Mouse (Mus musculus) bone marrow, adult 2 months (tissue): ENCODE results near the gene Yif1a. TPM values are rescaled to one million over a fixed set of nuclear protein-coding genes. Genes with fewer than 3 reads are reported as not detected.

Experiments
- H3K27ac ChIP-seq: fragments of 200-500 bp; 2 replicates; pipeline ENCODE4 v1.5.1; 2012; ENCODE audit warnings: low read depth, mild to moderate bottlenecking, control low read depth, inconsistent platforms, low read length; ENCODE audit not compliant: control insufficient read depth, poor library complexity, insufficient read depth
- H3K4me1 ChIP-seq: fragments of 200-500 bp; 2 replicates; pipeline ENCODE4 v1.6.1; 2011; ENCODE audit warnings: low read length; ENCODE audit not compliant: control insufficient read depth, insufficient read depth
- H3K4me3 ChIP-seq: fragments of 200-500 bp; replicated peaks from 2 replicates; pipeline ENCODE3; 2011; ENCODE audit warnings: mild to moderate bottlenecking, low read depth, low read length, control low read depth; ENCODE audit not compliant: control insufficient read depth
- CTCF ChIP-seq: fragments of 200-500 bp; IDR thresholded peaks from 2 replicates; pipeline ENCODE4 v1.5.1; 2011; ENCODE audit warnings: low read length, control low read depth; ENCODE audit not compliant: control insufficient read depth, insufficient read depth
- POLR2A ChIP-seq: fragments of 200-500 bp; IDR thresholded peaks from 2 replicates; pipeline ENCODE4 v1.6.1; 2011; ENCODE audit warnings: low read depth, mild to moderate bottlenecking, control low read depth, low read length, borderline replicate concordance; ENCODE audit not compliant: control insufficient read depth
- WGBS: fragments of 180-500 bp; shearing (Covaris S2); methylation state at CpG from one replicate; pipeline ENCODE4 v1.1.7; 2018; 5-methylcytosine and 5-hydroxymethylcytosine counted together
- polyA plus RNA-seq: library from polyadenylated mRNA; stranded (reverse); fragments of >200 nt; gene quantifications from 2 replicates; pipeline ENCODE4 v1.2.4, GENCODE M21; 2011; ENCODE audit warnings: low replicate concordance; ENCODE audit not compliant: missing spikeins, insufficient read depth, insufficient read length

Yif1a gene
- polyA plus RNA-seq, 1 experiment: 15.0 TPM

DNA sequence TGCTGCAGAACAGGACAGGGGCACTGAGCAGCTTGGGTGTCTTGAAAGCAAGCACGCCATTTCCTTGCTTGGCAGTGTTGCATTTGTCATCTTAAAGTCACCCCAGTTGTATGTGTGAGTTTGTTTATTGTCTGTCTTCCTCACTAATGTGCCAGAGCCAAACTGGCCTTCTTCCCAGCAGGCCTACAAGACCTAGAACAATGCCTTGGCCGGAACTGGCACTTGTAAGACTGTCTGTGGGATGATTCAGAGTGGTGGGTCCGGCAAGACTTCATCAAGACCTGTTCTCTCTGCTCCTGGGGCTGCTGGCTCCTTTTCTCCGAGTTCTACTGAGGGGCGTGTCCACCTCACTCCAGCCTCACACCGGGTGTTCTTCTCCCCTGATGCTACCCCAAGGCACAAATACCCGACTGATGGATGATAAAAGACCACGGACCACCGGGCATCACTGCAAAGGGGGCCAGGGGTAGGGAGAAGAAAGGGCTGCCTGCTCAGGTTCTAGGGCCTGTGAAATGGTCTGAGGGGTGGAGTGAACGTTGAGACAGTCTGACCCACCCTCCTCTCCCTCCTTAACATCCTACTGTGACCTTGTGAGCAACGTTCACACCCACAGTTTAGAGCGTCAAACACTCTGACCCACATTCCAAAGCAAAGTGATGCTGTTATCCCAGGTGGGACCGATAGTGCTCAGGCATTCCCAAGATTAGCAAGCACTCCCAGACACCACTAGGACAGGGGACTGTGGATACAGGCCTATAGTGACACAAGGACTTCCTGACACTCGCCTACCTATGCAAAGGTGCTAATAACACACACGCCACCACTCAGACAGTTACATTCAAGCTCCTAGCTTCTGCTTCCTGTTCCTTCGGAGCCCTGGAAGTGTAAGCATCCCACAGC, 30.2 kb upstream of the Yif1a start:
- WGBS: 67% methylated on average over 16 of the region's 16 CpGs
- Histone ChIP-seq H3K4me3 (no peak overlapping the region), H3K27ac (no peak overlapping the region), H3K4me1 (no peaks in the 10 kb centered on the region)
- no peak for TF ChIP-seq CTCF
- TF ChIP-seq POLR2A: no peak

DNA sequence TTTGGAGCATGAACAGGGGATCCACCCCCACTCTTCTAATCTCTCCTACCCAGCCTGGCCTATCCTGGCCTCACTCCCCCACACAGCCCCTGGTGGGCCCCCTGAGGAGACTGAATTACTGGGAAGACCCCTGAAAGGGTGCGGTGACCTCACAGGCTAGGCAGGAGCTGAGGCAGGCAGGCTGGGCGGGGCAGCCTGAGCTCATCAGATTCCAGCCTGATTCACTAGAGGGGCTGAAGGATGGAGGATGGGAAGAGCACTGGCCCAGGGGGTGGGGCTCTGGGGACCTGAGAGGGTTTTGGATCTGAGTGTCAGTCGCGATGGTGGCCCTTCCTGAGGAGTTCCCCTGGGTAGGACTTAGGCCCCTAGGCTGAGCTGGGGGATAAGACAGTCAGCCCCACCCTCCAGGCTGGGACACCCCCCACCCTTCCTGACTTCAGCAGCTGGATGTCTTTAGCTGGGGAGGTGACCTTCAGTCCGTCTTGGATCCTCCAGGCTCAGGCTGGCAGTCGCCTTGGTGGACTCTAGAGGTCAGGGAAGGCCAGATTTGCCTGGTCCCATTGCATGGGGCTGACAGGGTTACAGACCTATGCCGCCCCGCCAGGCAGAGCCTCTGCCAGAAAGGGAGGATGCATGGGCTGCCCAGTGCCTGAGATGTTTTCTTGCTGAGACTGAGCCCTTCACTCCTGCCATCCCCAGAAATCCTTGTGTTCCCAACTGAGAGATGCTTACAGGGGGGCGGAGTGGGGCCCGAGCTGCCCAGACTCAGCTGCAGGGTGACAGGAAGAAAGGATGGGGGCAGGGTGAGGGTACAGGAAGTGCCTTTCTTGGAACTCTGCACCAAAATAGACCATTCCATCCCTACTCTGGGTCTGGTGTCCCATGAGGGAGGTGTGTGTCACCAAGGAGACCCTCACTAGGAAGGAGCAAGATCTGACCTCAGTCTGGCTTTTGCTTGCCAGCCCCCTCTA, 29.3 kb upstream of the Yif1a start:
- Histone ChIP-seq H3K4me3 (no peak overlapping the region), H3K27ac (no peak overlapping the region), H3K4me1 (no peaks in the 10 kb centered on the region)
- TF ChIP-seq POLR2A (no peak), CTCF (no peak)
- 49% methylated on average over 10 of the region's 10 CpGs for WGBS

DNA sequence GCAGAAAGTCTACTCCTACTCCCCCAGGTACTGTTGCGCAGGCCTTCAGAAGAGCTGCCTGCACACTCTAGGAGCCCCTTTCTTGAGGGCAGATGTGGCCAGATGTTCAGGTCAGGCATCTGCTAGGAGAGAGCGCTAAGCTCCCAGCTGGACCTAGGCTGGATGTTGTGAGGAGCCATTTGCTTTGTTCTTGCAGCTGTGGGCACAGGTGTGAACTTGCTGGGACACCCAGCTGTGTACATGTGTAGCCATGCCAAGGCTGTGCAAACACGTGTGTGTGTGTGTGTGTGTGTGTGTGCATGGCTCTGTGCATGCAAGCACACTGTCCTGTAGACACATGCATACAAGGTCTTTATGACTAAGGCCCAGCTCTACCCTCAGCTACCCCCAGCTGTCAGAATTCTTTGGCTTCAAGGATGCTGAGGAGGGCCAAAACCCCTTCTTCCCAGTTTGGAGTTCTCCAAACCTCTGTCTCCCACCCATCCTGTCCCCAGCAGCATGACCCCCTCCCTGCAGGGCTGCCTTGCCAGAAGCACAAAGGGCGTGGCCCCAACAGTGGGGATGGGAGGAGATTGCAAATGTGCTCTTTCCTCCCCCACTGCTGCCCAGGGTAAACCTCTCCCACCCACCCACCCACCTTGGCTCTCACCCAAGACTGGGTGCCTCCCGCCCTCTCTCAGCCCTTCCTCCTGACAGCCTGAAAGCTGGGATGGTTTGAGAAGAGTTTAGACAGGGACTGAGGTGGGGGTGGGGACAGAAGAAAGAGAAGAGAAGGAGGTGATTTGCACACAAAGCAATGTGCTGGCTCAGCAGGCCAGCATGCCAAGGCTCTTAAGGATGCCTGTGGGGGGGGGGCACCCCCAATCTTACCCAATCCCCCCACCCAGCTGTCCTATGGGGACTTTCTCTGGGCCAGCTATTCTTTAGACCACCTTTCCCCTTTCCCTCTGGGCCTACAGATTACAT, 27.7 kb upstream of the Yif1a start:
- 67% methylated on average over 5 of the region's 5 CpGs for WGBS
- no peak overlapping the region for H3K27ac ChIP-seq
- no peaks in the 10 kb centered on the region for H3K4me1 ChIP-seq
- no peak for TF ChIP-seq POLR2A
- no peak for TF ChIP-seq CTCF
- H3K4me3 ChIP-seq: no peak overlapping the region

DNA sequence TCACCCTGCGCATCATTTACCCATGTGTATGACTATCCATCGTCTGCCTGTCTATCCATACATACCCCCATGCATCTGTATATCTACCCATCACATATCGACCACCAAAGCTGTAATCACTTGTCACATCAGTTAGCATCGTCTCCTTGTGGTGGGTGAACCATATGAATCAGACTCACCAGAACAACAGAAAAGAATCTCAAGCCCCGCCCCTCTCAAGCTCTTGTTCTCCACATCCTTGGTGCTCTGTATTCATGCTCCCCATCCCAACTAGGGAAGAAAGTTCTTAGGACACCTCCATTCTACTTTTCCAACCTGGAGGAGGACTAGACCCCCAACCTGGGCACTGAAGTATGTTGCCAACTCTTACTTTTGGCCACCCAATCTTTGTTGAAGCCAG, 26.3 kb upstream of the Yif1a start:
- Histone ChIP-seq H3K4me1 (no peaks in the 10 kb centered on the region), H3K27ac (no peak overlapping the region), H3K4me3 (no peak overlapping the region)
- TF ChIP-seq POLR2A: no peak
- TF ChIP-seq CTCF: no peak
- WGBS: 74% methylated on average over 5 of the region's 5 CpGs

DNA sequence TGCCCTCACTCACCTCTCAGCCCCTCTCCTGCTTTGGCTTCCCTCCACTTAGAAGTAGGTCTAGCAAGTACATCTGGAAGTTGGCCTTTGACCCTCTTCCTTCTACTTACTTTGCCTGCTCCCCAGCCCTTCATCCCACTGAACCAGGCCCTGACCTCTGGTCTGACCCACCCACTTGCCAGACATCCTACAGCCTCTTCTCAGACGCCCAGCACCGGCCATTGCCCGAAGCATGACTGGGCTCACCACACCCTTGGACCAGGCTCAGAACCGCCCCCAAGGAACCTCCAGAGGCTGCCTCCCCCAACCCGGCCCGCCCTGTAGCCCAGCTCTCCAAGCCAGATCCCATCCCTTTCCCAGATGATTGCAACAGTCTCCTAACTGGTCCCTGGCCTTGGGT, 25.9 kb upstream of the Yif1a start:
- no peak for TF ChIP-seq CTCF
- TF ChIP-seq POLR2A: no peak

DNA sequence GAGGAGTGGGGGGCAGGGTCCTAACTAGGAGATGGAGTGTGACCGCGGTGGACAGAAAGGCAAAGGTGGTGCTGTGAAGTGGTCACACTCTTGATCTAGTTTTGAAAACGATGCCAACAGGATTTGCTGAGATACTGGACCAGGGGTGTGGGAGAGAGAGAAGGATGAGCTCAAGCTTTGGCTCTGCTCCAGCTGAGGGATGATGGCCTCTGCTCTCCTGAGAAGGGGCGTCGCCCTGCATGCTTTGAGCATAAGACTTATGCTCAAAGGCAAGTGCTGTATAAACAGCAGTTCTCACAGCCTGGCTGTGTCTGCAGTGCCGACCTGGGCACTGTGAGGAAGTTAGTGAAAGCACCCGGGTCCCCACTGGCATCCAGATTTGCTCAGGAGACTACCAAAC, 23.2 kb upstream of the Yif1a start:
- Histone ChIP-seq H3K4me1 (peaks cover 1% of the 10 kb centered on the region; the same call in 1 of the 2 replicates), H3K27ac (no peak overlapping the region), H3K4me3 (no peak overlapping the region)
- 68% methylated on average over 7 of the region's 7 CpGs for WGBS
- no peak for TF ChIP-seq POLR2A
- TF ChIP-seq CTCF: no peak

More for the DNA sequence above, 25.9 kb upstream of the Yif1a start:
- Histone ChIP-seq H3K4me3 (no peak overlapping the region), H3K4me1 (no peaks in the 10 kb centered on the region), H3K27ac (no peak overlapping the region)
- 88% methylated on average over 6 of the region's 6 CpGs for WGBS

DNA sequence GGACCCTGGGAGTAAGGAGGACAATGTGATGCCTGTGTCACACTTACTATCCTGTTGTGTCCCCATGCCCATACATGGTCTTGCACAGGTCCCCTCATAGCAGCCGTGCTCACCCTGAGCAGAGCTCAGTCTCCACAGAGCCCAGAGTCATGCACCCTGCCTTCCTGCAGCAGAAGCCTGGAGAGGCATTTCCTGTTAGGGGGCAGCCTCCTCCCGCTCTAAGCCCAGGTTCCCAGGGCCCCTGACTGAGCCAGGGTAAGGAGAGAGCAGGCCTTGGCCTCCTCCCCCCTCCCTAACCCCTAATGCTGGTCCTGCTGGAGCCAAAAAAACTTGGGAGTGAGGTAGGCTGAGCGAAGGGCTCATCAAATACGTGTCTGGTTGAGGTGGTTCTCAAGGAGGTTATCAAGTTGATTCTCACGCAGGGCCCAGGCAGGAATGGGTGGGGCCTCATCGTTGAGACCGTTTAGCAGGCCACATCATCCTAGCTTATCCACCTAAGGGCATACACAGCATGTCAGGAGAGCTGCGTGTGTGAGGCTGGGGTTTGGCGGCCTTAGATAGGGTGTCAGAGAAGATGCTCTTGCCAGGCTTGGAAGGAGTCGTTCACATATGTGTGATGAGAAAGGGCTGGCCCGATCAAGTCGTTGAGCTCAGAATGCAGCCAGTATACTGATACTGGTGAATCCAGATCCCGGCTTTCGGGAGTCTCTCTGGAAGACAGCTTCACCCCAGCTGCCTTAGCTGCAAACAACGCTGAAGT, 21.1 kb upstream of the Yif1a start:
- TF ChIP-seq CTCF: no peak
- no peak for TF ChIP-seq POLR2A
- Histone ChIP-seq H3K4me3 (no peak overlapping the region), H3K27ac (no peak overlapping the region), H3K4me1 (peaks cover 1% of the 10 kb centered on the region; the same call in 1 of the 2 replicates)
- 8% methylated on average over 15 of the region's 15 CpGs for WGBS
